Mouse (Mus musculus) embryonic facial prominence, embryonic 13.5 days (tissue): ENCODE measurements around the gene Eif4g1. TPM values are rescaled to one million over a fixed set of nuclear protein-coding genes. Genes with fewer than 3 reads are reported as not detected.

ENCODE experiments used
- ATAC-seq: fragments of 200-750 bp; cut with Nextera tagmentation; 2 replicates; pipeline ENCODE4 v1.8.0; 2017; ENCODE audit warnings: low read depth; ENCODE audit not compliant: insufficient number of reproducible peaks, insufficient read depth, low FRiP score, low TSS enrichment
- H3K27ac ChIP-seq: fragments of 300-500 bp; sonication (generic); 2 replicates; pipeline ENCODE4 v1.5.1; 2015; ENCODE audit warnings: moderate library complexity, mild to moderate bottlenecking, inconsistent platforms
- H3K27me3 ChIP-seq: fragments of 300-500 bp; sonication (generic); 2 replicates; pipeline ENCODE4 v1.6.1; 2015; ENCODE audit warnings: mild to moderate bottlenecking, inconsistent platforms
- H3K36me3 ChIP-seq: fragments of 300-500 bp; sonication (generic); 2 replicates; pipeline ENCODE4 v1.6.1; 2015; ENCODE audit warnings: mild to moderate bottlenecking, inconsistent platforms
- H3K4me1 ChIP-seq: fragments of 300-500 bp; sonication (generic); 2 replicates; pipeline ENCODE4 v1.6.1; 2015; ENCODE audit warnings: inconsistent platforms
- H3K4me2 ChIP-seq: fragments of 300-500 bp; sonication (generic); 2 replicates; pipeline ENCODE4 v1.6.1; 2015; ENCODE audit warnings: moderate library complexity, mild to moderate bottlenecking, inconsistent platforms
- H3K4me3 ChIP-seq: fragments of 300-500 bp; sonication (generic); 2 replicates; pipeline ENCODE4 v1.5.1; 2015; ENCODE audit warnings: mild to moderate bottlenecking, inconsistent platforms
- H3K9ac ChIP-seq: fragments of 300-500 bp; sonication (generic); 2 replicates; pipeline ENCODE4 v1.6.1; 2015; ENCODE audit warnings: mild to moderate bottlenecking, inconsistent platforms
- H3K9me3 ChIP-seq: fragments of 300-500 bp; sonication (generic); 2 replicates; pipeline ENCODE4 v1.6.1; 2016; ENCODE audit warnings: inconsistent platforms
- WGBS: fragments of 180-500 bp; shearing (Covaris S2); methylation state at CpG from one replicate; pipeline ENCODE4 v1.1.7; 2015; ENCODE audit warnings: mixed read lengths; 5-methylcytosine and 5-hydroxymethylcytosine counted together
- polyA plus RNA-seq: library from polyadenylated mRNA; unstranded; fragments of >200 nt; fragmentation: Nextera tagmentation; extraction: Ambion mirVana; gene quantifications from 2 replicates; pipeline ENCODE4 v1.2.1, GENCODE M21; 2015

The Eif4g1 gene
- polyA plus RNA-seq, 1 experiment from 2014 or later, result 199 TPM

DNA sequence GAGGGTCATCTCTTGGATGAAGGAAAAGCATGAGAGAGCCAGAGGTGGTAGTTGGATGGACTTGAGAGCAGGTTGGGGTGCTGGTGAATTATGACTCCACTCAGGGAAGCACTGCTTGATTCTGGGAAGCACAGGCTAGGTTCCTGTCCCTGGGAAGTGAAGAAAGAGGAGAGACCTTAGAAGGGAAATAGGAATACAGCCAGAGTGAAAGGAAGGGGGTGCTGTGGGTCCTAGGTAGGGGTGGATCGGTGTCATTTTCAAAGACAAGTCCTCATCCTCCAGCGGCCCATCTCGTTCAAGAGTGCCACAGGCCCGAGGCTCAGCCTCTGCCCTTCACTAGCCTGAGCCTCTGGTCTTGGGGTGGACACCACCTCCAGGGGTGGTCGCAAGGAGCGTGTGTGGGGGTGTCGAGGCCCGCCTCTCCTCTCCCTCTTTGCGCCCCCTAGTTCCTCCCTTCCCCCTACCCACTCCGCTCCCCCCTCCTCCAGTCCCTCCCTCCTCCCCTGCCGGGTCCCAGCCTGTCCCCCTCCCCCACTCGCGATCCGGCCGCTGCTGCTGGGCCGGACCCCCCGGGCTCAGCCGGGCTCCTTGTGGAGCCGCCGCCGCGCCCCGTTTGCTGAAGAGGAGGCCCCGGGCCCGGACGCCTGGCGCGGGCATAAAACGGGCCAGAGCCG is 64.3 kb downstream of the Eif4g1 start:
- under 1% methylated on average over 29 of the region's 30 CpGs for WGBS
- Histone ChIP-seq H3K4me3 (peak overlapping the region; percentile 68), H3K27me3 (peaks cover 38% of the 10 kb centered on the region), H3K27ac (peak overlapping the region; percentile 84), H3K9ac (peak overlapping the region; percentile 88), H3K36me3 (no peaks in the 10 kb centered on the region), H3K4me1 (peaks cover 24% of the 10 kb centered on the region), H3K4me2 (peak overlapping the region; percentile 98), H3K9me3 (no peaks in the 10 kb centered on the region)
- peak; percentile 33; the same call in 1 of the 2 replicates for ATAC-seq

DNA sequence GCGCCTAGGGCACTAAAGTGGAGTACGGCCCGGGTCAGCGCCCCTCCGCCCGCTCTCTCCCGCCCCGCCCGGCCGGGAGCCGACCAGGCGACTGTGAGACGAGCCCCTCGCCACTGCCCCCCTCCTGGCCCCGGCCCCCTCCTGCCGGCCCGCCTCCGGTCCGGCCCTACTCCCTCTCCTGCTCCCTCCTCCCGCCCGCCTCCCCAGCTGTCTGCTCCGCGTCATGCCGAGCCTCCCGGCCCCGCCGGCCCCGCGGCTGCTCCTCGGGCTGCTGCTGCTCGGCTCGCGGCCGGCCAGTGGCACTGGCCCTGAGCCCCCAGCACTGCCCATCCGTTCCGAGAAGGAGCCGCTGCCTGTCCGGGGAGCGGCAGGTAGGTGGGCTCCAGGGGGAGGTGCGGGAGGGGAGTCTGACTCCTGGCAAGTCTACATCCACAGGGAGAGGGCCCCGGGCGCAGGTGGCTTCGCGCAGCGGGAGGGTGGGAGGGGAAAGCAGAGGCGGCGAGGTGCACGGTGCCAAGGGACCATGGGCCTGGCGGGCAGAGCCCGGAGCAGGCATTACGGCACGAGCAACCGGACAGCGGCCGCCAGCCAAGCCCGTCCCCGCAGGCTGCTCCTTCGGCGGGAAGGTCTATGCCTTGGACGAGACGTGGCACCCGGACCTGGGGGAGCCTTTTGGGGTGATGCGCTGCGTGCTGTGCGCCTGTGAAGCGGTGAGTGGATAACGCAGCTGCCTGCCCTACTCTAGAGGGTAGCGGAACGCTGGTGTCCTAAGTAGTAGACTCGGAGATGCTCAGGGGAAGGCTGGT is 65.0 kb downstream of the Eif4g1 start, which contains the start of gene Chrd:
TSS of gene Chrd (plus strand) at position 203 of the 806 bp plus-strand sequence.
- Histone ChIP-seq H3K4me3 (peak within 1 kb of the TSS; percentile 68), H3K27me3 (peaks cover 39% of the 10 kb centered on the region), H3K9me3 (no peaks in the 10 kb centered on the region), H3K36me3 (no peaks in the 10 kb centered on the region), H3K9ac (peak within 1 kb of the TSS; percentile 88), H3K4me1 (peaks cover 24% of the 10 kb centered on the region), H3K4me2 (peak within 1 kb of the TSS; percentile 98), H3K27ac (peak within 1 kb of the TSS; percentile 84)
- ATAC-seq, result peak; percentile 77
- 1% methylated on average over 64 of the region's 70 CpGs for WGBS

DNA sequence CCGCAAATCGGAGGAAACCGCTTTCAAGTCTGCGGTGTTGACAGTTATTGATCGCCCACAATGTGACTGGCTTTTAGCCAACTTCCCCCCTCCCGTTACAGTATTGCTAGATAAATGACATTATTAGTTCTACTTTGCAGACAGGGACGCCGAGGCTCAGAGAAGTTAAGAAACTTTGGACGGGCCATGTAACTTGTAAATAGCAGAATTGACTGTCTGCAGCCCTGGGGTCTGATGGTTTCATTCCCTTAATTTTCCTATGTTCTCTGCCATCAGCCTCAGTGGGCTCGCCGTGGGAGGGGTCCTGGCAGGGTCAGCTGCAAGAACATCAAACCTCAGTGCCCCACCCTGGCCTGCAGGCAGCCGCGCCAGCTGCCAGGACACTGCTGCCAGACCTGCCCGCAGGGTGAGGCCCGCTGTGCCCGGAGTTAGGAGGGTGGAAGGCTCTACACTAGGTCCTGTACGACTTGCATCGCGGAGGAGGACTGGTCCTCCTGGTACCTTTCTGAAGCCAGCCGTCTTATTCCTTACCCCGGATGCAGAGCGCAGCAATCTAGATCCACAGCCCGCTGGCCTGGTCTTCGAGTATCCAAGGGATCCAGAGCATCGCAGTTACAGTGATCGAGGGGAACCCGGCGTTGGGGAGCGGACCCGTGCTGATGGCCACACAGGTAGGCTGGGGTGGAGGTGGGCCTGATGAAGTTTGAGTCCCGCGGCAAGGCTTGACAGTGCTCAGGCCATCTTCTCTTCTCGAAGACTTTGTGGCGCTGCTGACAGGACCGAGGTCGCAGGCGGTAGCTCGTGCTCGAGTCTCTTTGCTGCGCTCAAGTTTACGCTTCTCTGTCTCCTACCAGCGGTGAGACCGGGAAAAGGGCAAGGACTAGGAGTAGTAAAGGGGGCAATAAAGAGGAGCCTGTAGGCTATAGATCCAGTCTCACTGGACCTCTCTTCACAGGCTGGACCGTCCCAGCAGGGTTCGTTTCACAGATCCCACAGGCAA is 65.9 kb downstream of the Eif4g1 start, which contains the start of gene Thpo:
TSS of gene Thpo (minus strand) at position 781 of the 1,000 bp plus-strand sequence.
- Histone ChIP-seq H3K27ac (no peak within 1 kb of the TSS), H3K36me3 (no peaks in the 10 kb centered on the region), H3K4me2 (peak within 1 kb of the TSS; percentile 98), H3K4me3 (peak within 1 kb of the TSS; percentile 68), H3K27me3 (peaks cover 39% of the 10 kb centered on the region), H3K9me3 (no peaks in the 10 kb centered on the region), H3K4me1 (peaks cover 24% of the 10 kb centered on the region), H3K9ac (peak within 1 kb of the TSS; percentile 88)
- ATAC-seq, result no peak
- 3% methylated on average over 45 of the region's 45 CpGs for WGBS

DNA sequence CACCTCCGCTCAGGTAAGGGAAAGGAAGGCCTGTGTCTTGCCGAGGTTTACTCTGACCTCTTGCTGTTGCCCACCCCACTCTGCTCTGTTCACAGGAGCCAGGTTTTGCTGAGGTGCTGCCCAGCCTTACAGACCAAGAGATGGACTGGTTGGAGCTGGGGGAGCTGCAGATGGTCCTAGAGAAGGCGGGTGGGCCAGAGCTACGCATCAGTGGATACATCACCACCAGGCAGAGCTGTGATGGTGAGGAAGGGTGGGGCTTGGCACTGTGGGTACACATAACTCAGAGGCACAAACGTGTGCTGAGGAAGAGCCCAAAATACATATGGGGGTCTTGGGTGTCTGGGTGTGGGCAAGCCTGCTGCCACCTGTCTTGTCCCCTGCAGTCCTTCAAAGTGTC is 67.5 kb downstream of the Eif4g1 start:
- Histone ChIP-seq H3K27me3 (peaks cover 39% of the 10 kb centered on the region), H3K4me1 (peaks cover 24% of the 10 kb centered on the region), H3K9me3 (no peaks in the 10 kb centered on the region), H3K27ac (no peak overlapping the region), H3K4me2 (no peak overlapping the region), H3K36me3 (no peaks in the 10 kb centered on the region), H3K9ac (no peak overlapping the region), H3K4me3 (no peak overlapping the region)
- 78% methylated on average over 5 of the region's 5 CpGs for WGBS
- ATAC-seq, result no peak

DNA sequence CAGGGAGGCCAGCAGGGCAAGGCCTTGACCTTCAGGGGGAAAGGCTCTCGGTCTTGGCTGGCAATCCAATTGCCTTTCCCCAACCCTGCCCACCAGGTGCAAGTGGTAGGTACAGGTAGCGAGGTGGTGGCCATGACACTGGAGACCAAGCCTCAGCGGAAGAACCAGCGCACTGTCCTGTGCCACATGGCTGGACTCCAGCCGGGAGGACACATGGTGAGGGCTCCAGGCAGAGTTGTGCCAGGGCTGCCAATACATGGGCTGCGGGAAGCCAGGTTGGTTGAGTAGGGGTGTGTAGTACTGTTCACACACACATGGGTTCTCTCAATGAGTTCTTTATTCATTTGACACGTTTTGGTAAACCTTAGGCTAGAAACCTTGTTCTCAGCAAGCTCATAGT is 68.1 kb downstream of the Eif4g1 start:
- 91% methylated on average over 7 of the region's 7 CpGs for WGBS

DNA sequence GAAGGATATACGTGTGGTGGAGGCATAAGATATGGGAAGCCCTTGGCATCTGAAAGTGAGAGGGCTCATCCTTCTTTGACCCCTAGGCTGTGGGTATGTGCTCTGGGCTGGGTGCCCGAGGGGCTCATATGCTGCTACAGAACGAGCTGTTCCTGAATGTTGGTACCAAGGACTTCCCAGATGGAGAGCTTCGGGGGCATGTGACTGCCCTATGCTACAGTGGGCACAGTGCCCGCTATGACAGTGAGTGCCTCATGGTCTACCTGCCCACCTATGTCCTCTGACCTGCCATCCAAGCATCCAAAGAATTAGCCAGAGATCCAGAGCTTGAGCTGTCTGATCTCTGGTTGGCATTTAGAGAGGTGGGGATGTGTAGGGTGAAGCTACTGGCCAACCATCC is 68.7 kb downstream of the Eif4g1 start:
- no peak for ATAC-seq
- H3K4me2 ChIP-seq, result no peak overlapping the region
- H3K9me3 ChIP-seq, result no peaks in the 10 kb centered on the region
- H3K9ac ChIP-seq, result no peak overlapping the region
- no peak overlapping the region for H3K27ac ChIP-seq
- no peak overlapping the region for H3K4me3 ChIP-seq
- WGBS, result 82% methylated on average over 5 of the region's 5 CpGs
- H3K36me3 ChIP-seq, result peaks cover 4% of the 10 kb centered on the region; the same call in 1 of the 2 replicates
- peaks cover 39% of the 10 kb centered on the region for H3K27me3 ChIP-seq
- H3K4me1 ChIP-seq, result peaks cover 22% of the 10 kb centered on the region

More for the DNA sequence above, 68.1 kb downstream of the Eif4g1 start:
- H3K27me3 ChIP-seq, result peaks cover 39% of the 10 kb centered on the region
- no peak overlapping the region for H3K27ac ChIP-seq
- ATAC-seq, result no peak
- H3K9me3 ChIP-seq, result no peaks in the 10 kb centered on the region
- no peak overlapping the region for H3K4me3 ChIP-seq
- no peak overlapping the region for H3K9ac ChIP-seq
- no peak overlapping the region for H3K4me2 ChIP-seq
- H3K4me1 ChIP-seq, result peaks cover 24% of the 10 kb centered on the region
- H3K36me3 ChIP-seq, result peaks cover 2% of the 10 kb centered on the region; the same call in 1 of the 2 replicates

DNA sequence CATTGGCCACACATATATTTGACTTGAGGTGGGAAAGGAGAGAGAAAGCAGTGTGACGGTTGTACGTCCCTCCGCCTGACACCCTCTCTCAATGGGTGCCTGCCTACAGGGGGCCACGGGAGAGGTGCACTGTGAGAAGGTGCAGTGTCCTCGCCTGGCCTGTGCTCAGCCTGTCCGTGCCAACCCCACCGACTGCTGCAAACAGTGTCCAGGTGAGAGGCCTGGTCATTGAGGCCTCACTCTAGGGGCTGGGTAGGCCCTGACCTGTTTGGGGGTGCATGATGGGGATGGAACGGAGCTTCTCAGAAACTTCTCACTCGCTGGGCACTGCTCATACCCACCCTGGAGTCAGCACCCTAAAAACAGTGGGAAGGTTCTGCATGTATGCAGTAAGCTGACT is 71.7 kb downstream of the Eif4g1 start:
- H3K4me3 ChIP-seq, result no peak overlapping the region
- H3K4me2 ChIP-seq, result no peak overlapping the region
- H3K36me3 ChIP-seq, result peaks cover 4% of the 10 kb centered on the region; the same call in 1 of the 2 replicates
- H3K4me1 ChIP-seq, result no peaks in the 10 kb centered on the region
- 86% methylated on average over 9 of the region's 9 CpGs for WGBS
- no peak for ATAC-seq
- no peak overlapping the region for H3K27ac ChIP-seq
- H3K9ac ChIP-seq, result no peak overlapping the region
- H3K27me3 ChIP-seq, result peaks cover 23% of the 10 kb centered on the region
- H3K9me3 ChIP-seq, result no peaks in the 10 kb centered on the region

Other genes starting within 250 kb of the Eif4g1 start
- 77.0 and 88.5 TPM in 2 replicates for gene Abcc5, start 241.9 kb upstream of the Eif4g1 start, polyA plus RNA-seq
- gene Eif2b5, start 169.5 kb upstream of the Eif4g1 start, polyA plus RNA-seq, result 96.6 and 114 TPM in 2 replicates
- gene Dvl3, start 151.3 kb upstream of the Eif4g1 start, polyA plus RNA-seq, result 26.7 and 27.1 TPM in 2 replicates
- gene Ap2m1, start 132.8 kb upstream of the Eif4g1 start, polyA plus RNA-seq, result 610 and 646 TPM in 2 replicates
- 65.0 and 77.4 TPM in 2 replicates for gene Abcf3, start 119.7 kb upstream of the Eif4g1 start, polyA plus RNA-seq
- gene Vwa5b2, start 78.8 kb upstream of the Eif4g1 start, polyA plus RNA-seq, result 1.6 and 2.8 TPM in 2 replicates
- gene Eef1akmt4, start 56.7 kb upstream of the Eif4g1 start, polyA plus RNA-seq, result 30.9 and 33.5 TPM in 2 replicates
- 0.41 TPM in 1 of 2 replicates, not detected in the other for gene Gm49333, start 56.7 kb upstream of the Eif4g1 start, polyA plus RNA-seq
- gene Alg3, start 56.6 kb upstream of the Eif4g1 start, polyA plus RNA-seq, result 37.1 and 39.4 TPM in 2 replicates
- 1.3 and 1.5 TPM in 2 replicates for gene Camk2n2, start 47.0 kb upstream of the Eif4g1 start, polyA plus RNA-seq
- gene Ece2, start 38.5 kb upstream of the Eif4g1 start, polyA plus RNA-seq, result 9.1 and 9.2 TPM in 2 replicates
- gene Psmd2, start 16.7 kb upstream of the Eif4g1 start, polyA plus RNA-seq, result 313 and 339 TPM in 2 replicates
- 7.0 and 7.2 TPM in 2 replicates for gene Fam131a, start 24.9 kb downstream of the Eif4g1 start, polyA plus RNA-seq
- gene Polr2h, start 49.4 kb downstream of the Eif4g1 start, polyA plus RNA-seq, result 110 and 112 TPM in 2 replicates
- gene Clcn2, start 49.4 kb downstream of the Eif4g1 start, polyA plus RNA-seq, result 15.7 and 18.9 TPM in 2 replicates
- 3.4 and 4.5 TPM in 2 replicates for gene Chrd, start 64.8 kb downstream of the Eif4g1 start, polyA plus RNA-seq
- 1.00 and 1.2 TPM in 2 replicates for gene Thpo, start 66.2 kb downstream of the Eif4g1 start, polyA plus RNA-seq